Mouse (Mus musculus): ENCODE measurements at regions not wholly inside any gene's neighbourhood (a gene's known extent, or its start where the extent isn't known, plus 50 kb on each side); places are given as distances from the start of the nearest gene placed in this dataset.

Small RNA genes lying in the stretch of these regions (microRNA-seq; reads per million reads assigned to microRNA genes)
- 0 reads per million in 2 experiments for gene Gm23659
